Mouse (Mus musculus) heart, adult 2 months (tissue): ENCODE results near the gene Mrpl42.

Experiments used
- CTCF ChIP-seq: fragments of 200-600 bp; IDR thresholded peaks from 2 replicates; pipeline ENCODE4 v1.8.1; 2022; ENCODE audit warnings: antibody characterized with exemption, mild to moderate bottlenecking, moderate library complexity
- EP300 ChIP-seq: fragments of 200-500 bp; IDR thresholded peaks from 2 replicates; pipeline ENCODE4 v1.6.1; 2011; ENCODE audit warnings: low read depth, low read length, control low read depth; ENCODE audit not compliant: insufficient read depth
- POLR2A ChIP-seq: fragments of 200-500 bp; IDR thresholded peaks from 2 replicates; pipeline ENCODE4 v1.6.1; 2011; ENCODE audit warnings: mild to moderate bottlenecking, low read depth, low read length, control low read depth; ENCODE audit not compliant: insufficient read depth

DNA sequence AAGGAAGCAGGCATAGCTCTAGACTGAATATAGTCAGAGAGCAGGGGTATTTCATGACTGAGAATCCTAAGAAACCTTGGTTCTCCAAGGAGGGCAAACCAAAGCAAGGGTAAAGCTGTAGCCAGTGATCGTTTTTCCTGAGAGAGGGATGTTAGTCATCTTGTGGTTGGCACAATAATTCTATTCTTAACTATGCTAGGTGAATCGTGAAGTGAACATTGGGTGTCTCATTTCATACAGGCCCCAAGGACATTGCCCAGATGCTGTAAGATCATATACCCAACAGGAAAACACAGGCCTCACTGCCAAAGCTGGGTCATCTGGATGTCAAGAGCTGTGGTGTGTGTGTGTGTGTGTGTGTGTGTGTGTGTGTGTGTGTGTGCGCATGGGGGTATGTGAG lies 30.6 kb downstream of the Mrpl42 start:
- no peak for TF ChIP-seq CTCF
- no peak for TF ChIP-seq EP300
- no peak for TF ChIP-seq POLR2A
